Mouse (Mus musculus) cerebral cortex, adult 2 months (tissue): ENCODE data around the gene Nphp1.

Source experiments
- WGBS: fragments of 180-500 bp; shearing (Covaris S2); methylation state at CpG from one replicate; pipeline ENCODE4 v1.1.7; 2018; 5-methylcytosine and 5-hydroxymethylcytosine counted together

Nphp1 gene

GRCm38 (mm10) chr2:127748316-127748715 is 40.4 kb downstream of the Nphp1 start:
- WGBS = 73% methylated on average over 7 of the region's 7 CpGs

GRCm38 (mm10) chr2:127742637-127743036 is 46.1 kb downstream of the Nphp1 start:
- WGBS = 86% methylated on average over 3 of the region's 3 CpGs

- WGBS = 92% methylated on average over 9 of the region's 9 CpGs
These were observed 47.8 kb downstream of the Nphp1 start for GRCm38 (mm10) chr2:127740756-127741519.

- WGBS = 66% methylated on average over 3 of the region's 3 CpGs
These were observed 50.8 kb downstream of the Nphp1 start for GRCm38 (mm10) chr2:127737885-127738284.

- WGBS = 76% methylated on average over 6 of the region's 6 CpGs
These were observed 52.0 kb downstream of the Nphp1 start for GRCm38 (mm10) chr2:127736631-127737209.

- WGBS = 81% methylated on average over 9 of the region's 9 CpGs
These were observed 53.1 kb downstream of the Nphp1 start for GRCm38 (mm10) chr2:127735512-127736145.

- 88% methylated on average over 5 of the region's 5 CpGs for WGBS
These were observed 53.8 kb downstream of the Nphp1 start for GRCm38 (mm10) chr2:127734889-127735288.

GRCm38 (mm10) chr2:127730301-127730997 is 58.2 kb downstream of the Nphp1 start:
- WGBS = 68% methylated on average over 7 of the region's 7 CpGs

GRCm38 (mm10) chr2:127729671-127730070 is 59.0 kb downstream of the Nphp1 start, which contains the start of gene Mall:
Gene Mall, minus strand, starts transcription at chr2:127729932.
- WGBS = 8% methylated on average over 26 of the region's 26 CpGs

- WGBS = 61% methylated on average over 15 of the region's 15 CpGs
These were observed 59.8 kb downstream of the Nphp1 start for GRCm38 (mm10) chr2:127728661-127729450.

GRCm38 (mm10) chr2:127728146-127728545 is 60.6 kb downstream of the Nphp1 start:
- 74% methylated on average over 6 of the region's 6 CpGs for WGBS

GRCm38 (mm10) chr2:127723193-127723592 is 65.5 kb downstream of the Nphp1 start:
- WGBS = 68% methylated on average over 4 of the region's 4 CpGs

- WGBS = 46% methylated on average over 7 of the region's 7 CpGs
These were observed 66.4 kb downstream of the Nphp1 start for GRCm38 (mm10) chr2:127722176-127722892.

GRCm38 (mm10) chr2:127718839-127719468 is 69.7 kb downstream of the Nphp1 start:
- 84% methylated on average over 8 of the region's 8 CpGs for WGBS

GRCm38 (mm10) chr2:127714726-127715125 is 74.0 kb downstream of the Nphp1 start:
- 64% methylated on average over 3 of the region's 3 CpGs for WGBS

- 81% methylated on average over 3 of the region's 3 CpGs for WGBS
These were observed 79.9 kb downstream of the Nphp1 start for GRCm38 (mm10) chr2:127708792-127709191.

- WGBS = 77% methylated on average over 3 of the region's 3 CpGs
These were observed 80.6 kb downstream of the Nphp1 start for GRCm38 (mm10) chr2:127708060-127708459.

- WGBS = 88% methylated on average over 6 of the region's 6 CpGs
These were observed 83.4 kb downstream of the Nphp1 start for GRCm38 (mm10) chr2:127705267-127705666.
